Mouse (Mus musculus): ENCODE measurements around the gene Nrxn1.

The Nrxn1 gene

GRCm38 (mm10) chr17:90054312-90054711, 1038.6 kb downstream of the Nrxn1 start:
- DNase-seq, result no peak

GRCm38 (mm10) chr17:90039316-90039715, 1053.6 kb downstream of the Nrxn1 start:
- no peak for DNase-seq

GRCm38 (mm10) chr17:90032416-90032815, 1060.5 kb downstream of the Nrxn1 start:
- DNase-seq, result no peak

GRCm38 (mm10) chr17:90016636-90017035, 1076.2 kb downstream of the Nrxn1 start:
- no peak for DNase-seq

- DNase-seq, result no peak
Observed at GRCm38 (mm10) chr17:90011761-90012160, 1081.1 kb downstream of the Nrxn1 start.

- DNase-seq, result no peak
Observed at GRCm38 (mm10) chr17:90007438-90008109, 1085.3 kb downstream of the Nrxn1 start.

GRCm38 (mm10) chr17:89990651-89991050, 1102.2 kb downstream of the Nrxn1 start:
- DNase-seq, result no peak

Measured in kidney, adult 18-20 months (tissue).